Mouse (Mus musculus): ENCODE results near the gene Tmem130. TPM values are rescaled to one million over a fixed set of nuclear protein-coding genes. Genes with fewer than 3 reads are reported as not detected.

The Tmem130 gene
- polyA plus RNA-seq (2016; fragmentation: Nextera tagmentation; extraction: Ambion mirVana), result 1.7 and 4.6 TPM in 2 replicates

GRCm38 (mm10) chr5:144761161-144761868 is at the start of gene Tmem130:
Tmem130 (minus strand) TSS chr5:144761818.
- H3K27ac ChIP-seq, result no peak within 1 kb of the TSS
- H3K4me2 ChIP-seq (replicated peaks), result peak within 1 kb of the TSS; percentile 64
- peaks cover 8% of the 10 kb centered on the region; the same call in 1 of the 2 replicates for H3K4me1 ChIP-seq
- ATAC-seq (ENCODE audit: insufficient number of reproducible peaks, insufficient read depth, low FRiP score, low TSS enrichment), result 0 out of 2 replicates have a peak, but pooled peaks have one; percentile 23
- under 1% methylated on average over 38 of the region's 38 CpGs for WGBS
- H3K36me3 ChIP-seq, result no peaks in the 10 kb centered on the region
- peak within 1 kb of the TSS; percentile 31 for H3K9ac ChIP-seq
- no peaks in the 10 kb centered on the region for H3K9me3 ChIP-seq
- H3K4me3 ChIP-seq, result peak within 1 kb of the TSS; percentile 35
- peaks cover 27% of the 10 kb centered on the region for H3K27me3 ChIP-seq

- Histone ChIP-seq H3K27ac (no peak overlapping the region), H3K4me2 (replicated peaks) (no peak overlapping the region), H3K36me3 (peaks cover 100% of the 10 kb centered on the region), H3K9ac (no peak overlapping the region), H3K4me3 (no peak overlapping the region), H3K9me3 (no peaks in the 10 kb centered on the region), H3K27me3 (no peaks in the 10 kb centered on the region), H3K4me1 (no peaks in the 10 kb centered on the region)
- 95% methylated on average over 10 of the region's 10 CpGs for whole genome bisulfite sequencing
- no peak for ATAC-seq (ENCODE audit: insufficient number of reproducible peaks, insufficient read depth, low FRiP score, low TSS enrichment)
Measured at GRCm38 (mm10) chr5:144806931-144807330, 45.3 kb upstream of the Tmem130 start.

- Histone ChIP-seq H3K9me3 (no peaks in the 10 kb centered on the region), H3K36me3 (peaks cover 98% of the 10 kb centered on the region), H3K27ac (no peak overlapping the region), H3K27me3 (no peaks in the 10 kb centered on the region), H3K4me3 (no peak overlapping the region), H3K9ac (no peak overlapping the region), H3K4me1 (no peaks in the 10 kb centered on the region), H3K4me2 (replicated peaks) (no peak overlapping the region)
- no peak for ATAC-seq (ENCODE audit: insufficient number of reproducible peaks, insufficient read depth, low FRiP score, low TSS enrichment)
- 90% methylated on average over 7 of the region's 7 CpGs for WGBS
Measured at GRCm38 (mm10) chr5:144804181-144804580, 42.6 kb upstream of the Tmem130 start.

DNA sequence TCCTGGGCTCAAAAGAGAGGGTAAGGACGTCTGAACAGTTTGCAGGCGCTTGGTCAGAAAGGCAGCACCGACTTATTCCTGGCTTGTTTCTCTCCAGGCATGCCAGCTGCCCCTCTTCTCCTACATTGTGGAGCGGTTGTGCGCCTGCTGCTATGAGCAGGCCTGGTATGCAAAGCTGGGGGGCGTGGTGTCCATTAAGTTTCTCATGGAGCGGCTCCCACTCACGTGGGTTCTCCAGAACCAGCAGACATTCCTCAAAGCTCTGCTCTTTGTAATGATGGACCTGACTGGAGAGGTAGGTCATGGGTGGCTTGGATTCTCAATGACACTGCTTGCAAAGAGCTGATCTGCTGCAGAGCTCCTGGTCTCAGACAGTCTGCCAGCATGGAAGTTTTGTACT is 41.4 kb upstream of the Tmem130 start:
- Histone ChIP-seq H3K4me1 (no peaks in the 10 kb centered on the region), H3K27me3 (no peaks in the 10 kb centered on the region), H3K4me2 (replicated peaks) (no peak overlapping the region), H3K9me3 (no peaks in the 10 kb centered on the region), H3K36me3 (peaks cover 98% of the 10 kb centered on the region), H3K9ac (no peak overlapping the region), H3K4me3 (no peak overlapping the region), H3K27ac (no peak overlapping the region)
- WGBS, result 91% methylated on average over 8 of the region's 8 CpGs
- ATAC-seq (ENCODE audit: insufficient number of reproducible peaks, insufficient read depth, low FRiP score, low TSS enrichment), result no peak

DNA sequence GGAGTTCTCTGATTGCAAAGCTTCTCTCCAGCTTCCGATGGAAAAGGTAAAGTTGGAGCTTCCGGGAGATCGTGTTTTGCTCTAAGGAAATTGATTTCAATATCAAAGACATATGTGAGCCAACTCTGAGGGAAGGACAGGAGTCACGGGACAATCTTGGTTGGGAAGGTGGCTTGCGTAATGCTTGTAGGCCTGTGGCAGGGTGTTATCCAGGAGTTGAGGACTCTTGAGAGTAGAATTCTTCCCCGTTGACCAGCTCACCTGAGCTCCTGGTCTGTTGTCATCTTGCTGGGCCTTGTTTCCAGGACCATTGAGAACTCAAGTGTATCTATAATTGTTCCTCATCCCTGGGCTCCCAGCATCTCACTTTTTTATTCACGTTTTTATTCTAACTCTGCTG is 35.5 kb upstream of the Tmem130 start:
- Histone ChIP-seq H3K27me3 (no peaks in the 10 kb centered on the region), H3K9ac (no peak overlapping the region), H3K36me3 (peaks cover 98% of the 10 kb centered on the region), H3K4me1 (no peaks in the 10 kb centered on the region), H3K4me3 (no peak overlapping the region), H3K4me2 (replicated peaks) (no peak overlapping the region), H3K9me3 (no peaks in the 10 kb centered on the region), H3K27ac (no peak overlapping the region)
- WGBS, result 89% methylated on average over 7 of the region's 7 CpGs
- ATAC-seq (ENCODE audit: insufficient number of reproducible peaks, insufficient read depth, low FRiP score, low TSS enrichment), result no peak

GRCm38 (mm10) chr5:144794687-144795086 is 33.1 kb upstream of the Tmem130 start:
- WGBS, result 72% methylated on average over 6 of the region's 6 CpGs
- Histone ChIP-seq H3K36me3 (peaks cover 100% of the 10 kb centered on the region), H3K4me3 (no peak overlapping the region), H3K27ac (no peak overlapping the region), H3K4me1 (no peaks in the 10 kb centered on the region), H3K9ac (no peak overlapping the region), H3K9me3 (no peaks in the 10 kb centered on the region), H3K4me2 (replicated peaks) (no peak overlapping the region), H3K27me3 (no peaks in the 10 kb centered on the region)
- no peak for ATAC-seq (ENCODE audit: insufficient number of reproducible peaks, insufficient read depth, low FRiP score, low TSS enrichment)

DNA sequence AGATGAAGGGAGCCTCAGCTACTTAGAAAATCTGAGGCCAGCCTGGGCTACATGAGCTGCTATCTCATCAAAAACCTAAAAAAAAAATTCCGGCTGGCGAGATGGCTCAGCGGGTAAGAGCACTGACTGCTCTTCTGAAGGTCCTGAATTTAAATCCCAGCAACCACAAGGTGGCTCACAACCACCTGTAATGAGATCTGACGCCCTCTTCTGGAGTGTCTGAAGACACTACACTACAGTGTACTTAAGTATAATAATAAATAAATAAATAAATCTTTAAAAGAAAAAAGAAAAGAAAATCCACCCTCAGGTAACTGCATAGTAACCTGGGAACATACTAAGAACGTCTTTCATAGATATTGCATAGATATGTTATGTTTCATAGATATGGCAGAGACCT is 31.8 kb upstream of the Tmem130 start:
- H3K4me2 ChIP-seq (replicated peaks), result no peak overlapping the region
- H3K36me3 ChIP-seq, result peaks cover 100% of the 10 kb centered on the region
- H3K9ac ChIP-seq, result no peak overlapping the region
- H3K4me3 ChIP-seq, result no peak overlapping the region
- no peaks in the 10 kb centered on the region for H3K9me3 ChIP-seq
- WGBS, result 85% methylated on average over 5 of the region's 5 CpGs
- no peaks in the 10 kb centered on the region for H3K27me3 ChIP-seq
- ATAC-seq (ENCODE audit: insufficient number of reproducible peaks, insufficient read depth, low FRiP score, low TSS enrichment), result no peak
- no peaks in the 10 kb centered on the region for H3K4me1 ChIP-seq
- no peak overlapping the region for H3K27ac ChIP-seq

GRCm38 (mm10) chr5:144786464-144786863 is 24.8 kb upstream of the Tmem130 start:
- Histone ChIP-seq H3K4me3 (no peak overlapping the region), H3K4me1 (no peaks in the 10 kb centered on the region), H3K27me3 (no peaks in the 10 kb centered on the region), H3K36me3 (peaks cover 98% of the 10 kb centered on the region), H3K9ac (no peak overlapping the region), H3K27ac (no peak overlapping the region), H3K9me3 (no peaks in the 10 kb centered on the region), H3K4me2 (replicated peaks) (no peak overlapping the region)
- no peak for ATAC-seq (ENCODE audit: insufficient number of reproducible peaks, insufficient read depth, low FRiP score, low TSS enrichment)
- WGBS, result 96% methylated on average over 18 of the region's 18 CpGs

- H3K27me3 ChIP-seq, result no peaks in the 10 kb centered on the region
- no peaks in the 10 kb centered on the region for H3K4me1 ChIP-seq
- no peak overlapping the region for H3K9ac ChIP-seq
- 85% methylated on average over 8 of the region's 8 CpGs for WGBS
- ATAC-seq (ENCODE audit: insufficient number of reproducible peaks, insufficient read depth, low FRiP score, low TSS enrichment), result no peak
- no peak overlapping the region for H3K27ac ChIP-seq
- H3K4me3 ChIP-seq, result no peak overlapping the region
- H3K4me2 ChIP-seq (replicated peaks), result no peak overlapping the region
- H3K36me3 ChIP-seq, result peaks cover 93% of the 10 kb centered on the region
- no peaks in the 10 kb centered on the region for H3K9me3 ChIP-seq
Measured at GRCm38 (mm10) chr5:144780654-144781053, 19.0 kb upstream of the Tmem130 start.

DNA sequence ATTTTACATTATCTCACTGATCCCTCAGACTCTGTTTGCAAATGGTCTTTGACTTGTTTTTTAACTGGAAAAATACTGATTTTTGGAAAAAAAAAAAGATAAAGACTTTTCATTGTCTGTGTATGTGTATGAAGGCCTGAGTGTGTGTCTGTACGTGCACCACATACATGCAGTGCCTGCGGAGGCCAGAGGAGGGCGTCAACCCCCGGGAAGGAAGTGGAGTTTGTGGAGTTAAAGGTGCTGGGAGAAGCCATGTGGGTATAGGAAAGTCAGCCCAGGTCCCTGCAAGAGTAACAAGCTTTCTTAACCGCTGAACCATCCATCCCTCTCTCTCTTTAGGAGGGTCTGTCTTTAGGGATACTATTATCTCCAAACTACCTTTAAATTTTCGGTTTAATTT is 11.6 kb upstream of the Tmem130 start:
- H3K27me3 ChIP-seq, result no peaks in the 10 kb centered on the region
- no peak for ATAC-seq (ENCODE audit: insufficient number of reproducible peaks, insufficient read depth, low FRiP score, low TSS enrichment)
- H3K36me3 ChIP-seq, result peaks cover 62% of the 10 kb centered on the region
- H3K9ac ChIP-seq, result no peak overlapping the region
- no peak overlapping the region for H3K4me2 ChIP-seq (replicated peaks)
- H3K9me3 ChIP-seq, result no peaks in the 10 kb centered on the region
- H3K4me3 ChIP-seq, result no peak overlapping the region
- H3K27ac ChIP-seq, result no peak overlapping the region
- 93% methylated on average over 6 of the region's 6 CpGs for WGBS
- peaks cover 14% of the 10 kb centered on the region for H3K4me1 ChIP-seq

DNA sequence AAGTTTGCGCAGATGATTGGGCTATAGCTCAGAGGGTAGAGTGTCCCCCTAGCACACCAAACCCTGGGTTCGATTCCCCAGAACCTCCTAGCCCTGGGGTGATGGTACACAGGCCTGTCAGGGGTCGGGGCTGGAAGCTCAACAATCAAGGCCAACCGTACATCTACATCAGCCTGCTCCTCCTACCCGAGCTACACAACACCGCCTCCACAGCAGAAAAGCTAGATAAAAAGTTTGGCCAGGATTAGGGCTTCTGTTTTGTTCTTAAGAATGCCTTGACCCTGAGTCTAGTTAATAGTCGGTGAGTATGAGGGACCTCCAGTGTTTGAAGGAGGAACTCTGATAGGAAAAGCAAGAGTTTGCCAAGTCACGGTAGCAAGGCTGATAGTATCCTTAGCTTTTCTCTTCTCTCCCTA is 7.5 kb upstream of the Tmem130 start:
- peak overlapping the region; percentile 84 for H3K4me3 ChIP-seq
- peak; percentile 24; the same call in 1 of the 2 replicates for ATAC-seq (ENCODE audit: insufficient number of reproducible peaks, insufficient read depth, low FRiP score, low TSS enrichment)
- no peaks in the 10 kb centered on the region for H3K27me3 ChIP-seq
- H3K27ac ChIP-seq, result peak overlapping the region; percentile 95; the same call in 1 of the 2 replicates
- 33% methylated on average over 8 of the region's 8 CpGs for WGBS
- H3K4me1 ChIP-seq, result peaks cover 14% of the 10 kb centered on the region
- peaks cover 29% of the 10 kb centered on the region for H3K36me3 ChIP-seq
- H3K9me3 ChIP-seq, result no peaks in the 10 kb centered on the region
- peak overlapping the region; percentile 88 for H3K9ac ChIP-seq
- peak overlapping the region; percentile 78 for H3K4me2 ChIP-seq (replicated peaks)
